Mouse (Mus musculus): ENCODE results near the gene Cwc22. TPM values are rescaled to one million over a fixed set of nuclear protein-coding genes. Genes with fewer than 3 reads are reported as not detected.
A peak's percentile ranks its signal among the peaks of the same experiment; 100 is the strongest.

The Cwc22 gene
- total and polyA plus RNA-seq, 2 experiments from 2014 or later = 9.0 to 9.6 TPM

- Histone ChIP-seq H3K4me2 (ENCODE audit: low read depth, low read length) (no peak overlapping the region), H3K27ac (no peak overlapping the region), H3K36me3 (ENCODE audit: insufficient read depth, low read length) (no peaks in the 10 kb centered on the region), H3K4me1 (ENCODE audit: insufficient read depth, low read length) (no peaks in the 10 kb centered on the region), H3K27me3 (ENCODE audit: insufficient read depth, low read length) (no peaks in the 10 kb centered on the region), H3K9me3 (ENCODE audit: low read length) (no peaks in the 10 kb centered on the region), H3K9ac (replicated peaks; ENCODE audit: low read length) (no peak overlapping the region), H3K4me3 (ENCODE audit: low read length) (no peak overlapping the region)
- no peak for DNase-seq (ENCODE audit: low spot score)
- WGBS = 74% methylated on average over 6 of the region's 6 CpGs
- no peak for TF ChIP-seq CTCF (IDR thresholded peaks at IDR 0.05; ENCODE audit: low read depth)
- no peak for ATAC-seq
Observed at GRCm38 (mm10) chr2:77863934-77864333, 82.2 kb downstream of the Cwc22 start.

GRCm38 (mm10) chr2:77863522-77863921 lies 82.7 kb downstream of the Cwc22 start:
- no peak overlapping the region for H3K4me3 ChIP-seq (ENCODE audit: low read length)
- 85% methylated on average over 15 of the region's 15 CpGs for WGBS

GRCm38 (mm10) chr2:77841464-77841863 lies 104.7 kb downstream of the Cwc22 start:
- WGBS = 70% methylated on average over 6 of the region's 6 CpGs
- no peaks in the 10 kb centered on the region for H3K9me3 ChIP-seq (ENCODE audit: low read length)
- no peak overlapping the region for H3K4me2 ChIP-seq (ENCODE audit: low read depth, low read length)
- DNase-seq (ENCODE audit: low spot score) = no peak
- no peak overlapping the region for H3K27ac ChIP-seq
- H3K4me3 ChIP-seq (ENCODE audit: low read length) = no peak overlapping the region
- no peaks in the 10 kb centered on the region for H3K4me1 ChIP-seq (ENCODE audit: insufficient read depth, low read length)
- H3K27me3 ChIP-seq (ENCODE audit: insufficient read depth, low read length) = no peaks in the 10 kb centered on the region
- TF ChIP-seq CTCF (IDR thresholded peaks at IDR 0.05; ENCODE audit: low read depth) = no peak
- ATAC-seq = no peak
- H3K36me3 ChIP-seq (ENCODE audit: insufficient read depth, low read length) = no peaks in the 10 kb centered on the region
- H3K9ac ChIP-seq (replicated peaks; ENCODE audit: low read length) = no peak overlapping the region

More at GRCm38 (mm10) chr2:77863522-77863921, 82.7 kb downstream of the Cwc22 start:
- TF ChIP-seq CTCF (IDR thresholded peaks at IDR 0.05; ENCODE audit: low read depth) = no peak
- ATAC-seq = no peak
- no peak overlapping the region for H3K9ac ChIP-seq (replicated peaks; ENCODE audit: low read length)
- H3K4me2 ChIP-seq (ENCODE audit: low read depth, low read length) = no peak overlapping the region
- DNase-seq (ENCODE audit: low spot score) = no peak
- H3K36me3 ChIP-seq (ENCODE audit: insufficient read depth, low read length) = no peaks in the 10 kb centered on the region
- H3K27me3 ChIP-seq (ENCODE audit: insufficient read depth, low read length) = no peaks in the 10 kb centered on the region
- no peak overlapping the region for H3K27ac ChIP-seq
- no peaks in the 10 kb centered on the region for H3K4me1 ChIP-seq (ENCODE audit: insufficient read depth, low read length)
- no peaks in the 10 kb centered on the region for H3K9me3 ChIP-seq (ENCODE audit: low read length)

- Histone ChIP-seq H3K4me1 (ENCODE audit: insufficient read depth, low read length) (no peaks in the 10 kb centered on the region), H3K27ac (no peak overlapping the region), H3K9ac (replicated peaks; ENCODE audit: low read length) (no peak overlapping the region), H3K27me3 (ENCODE audit: insufficient read depth, low read length) (no peaks in the 10 kb centered on the region), H3K4me3 (ENCODE audit: low read length) (no peak overlapping the region), H3K36me3 (ENCODE audit: insufficient read depth, low read length) (no peaks in the 10 kb centered on the region), H3K9me3 (ENCODE audit: low read length) (no peaks in the 10 kb centered on the region), H3K4me2 (ENCODE audit: low read depth, low read length) (no peak overlapping the region)
- TF ChIP-seq CTCF (IDR thresholded peaks at IDR 0.05; ENCODE audit: low read depth) = no peak
- no peak for DNase-seq (ENCODE audit: low spot score)
- ATAC-seq = no peak
- WGBS = 94% methylated on average over 17 of the region's 17 CpGs
Observed at GRCm38 (mm10) chr2:77839587-77839986, 106.6 kb downstream of the Cwc22 start.

- DNase-seq (ENCODE audit: low spot score) = no peak
- Histone ChIP-seq H3K9ac (replicated peaks; ENCODE audit: low read length) (no peak overlapping the region), H3K36me3 (ENCODE audit: insufficient read depth, low read length) (no peaks in the 10 kb centered on the region), H3K4me1 (ENCODE audit: insufficient read depth, low read length) (no peaks in the 10 kb centered on the region), H3K4me2 (ENCODE audit: low read depth, low read length) (no peak overlapping the region), H3K9me3 (ENCODE audit: low read length) (no peaks in the 10 kb centered on the region), H3K4me3 (ENCODE audit: low read length) (no peak overlapping the region), H3K27ac (no peak overlapping the region), H3K27me3 (ENCODE audit: insufficient read depth, low read length) (no peaks in the 10 kb centered on the region)
- 88% methylated on average over 1 of the region's 1 CpGs for WGBS
- no peak for ATAC-seq
- TF ChIP-seq CTCF (IDR thresholded peaks at IDR 0.05; ENCODE audit: low read depth) = no peak
Observed at GRCm38 (mm10) chr2:77838688-77839087, 107.5 kb downstream of the Cwc22 start.

- no peak for ATAC-seq
- Histone ChIP-seq H3K36me3 (ENCODE audit: insufficient read depth, low read length) (no peaks in the 10 kb centered on the region), H3K27ac (no peak overlapping the region), H3K4me1 (ENCODE audit: insufficient read depth, low read length) (no peaks in the 10 kb centered on the region), H3K9me3 (ENCODE audit: low read length) (no peaks in the 10 kb centered on the region), H3K9ac (replicated peaks; ENCODE audit: low read length) (no peak overlapping the region), H3K27me3 (ENCODE audit: insufficient read depth, low read length) (no peaks in the 10 kb centered on the region), H3K4me2 (ENCODE audit: low read depth, low read length) (no peak overlapping the region), H3K4me3 (ENCODE audit: low read length) (no peak overlapping the region)
- TF ChIP-seq CTCF (IDR thresholded peaks at IDR 0.05; ENCODE audit: low read depth) = peak; percentile 19; the same call in 1 of the 2 replicates
- 62% methylated on average over 3 of the region's 3 CpGs for WGBS
- no peak for DNase-seq (ENCODE audit: low spot score)
Observed at GRCm38 (mm10) chr2:77835781-77836180, 110.4 kb downstream of the Cwc22 start.

Other genes with a start within 250 kb of the Cwc22 start
- 10.2 and 15.5 TPM in 2 replicates for gene Zfp385b, start 126.7 kb downstream of the Cwc22 start, total RNA-seq (2014; rRNA removed)
- 22.4 and 23.4 TPM in 2 replicates for gene Zfp385b, start 126.7 kb downstream of the Cwc22 start, polyA plus RNA-seq (2015; fragmentation: Nextera tagmentation; extraction: Ambion mirVana)